Mouse (Mus musculus) testis, postnatal 10 days (tissue): ENCODE measurements around the gene Cygb.
"Not testable (repeated sequence)": the region's sequence is repeated elsewhere in the genome, so short reads cannot be mapped to it uniquely, and the experiment has no call there.

Experiments
- DNase-seq: peaks from one replicate; pipeline ENCODE4 v3.0.0; 2021; ENCODE audit warnings: low spot score

The Cygb gene

GRCm38 (mm10) chr11:116654255-116654821, at the start of gene Cygb:
Gene Cygb, minus strand, starts transcription at chr11:116654313.
- DNase-seq, result peak; percentile 71

GRCm38 (mm10) chr11:116701377-116701841, 47.3 kb upstream of the Cygb start:
- DNase-seq, result no peak

GRCm38 (mm10) chr11:116697521-116697920, 43.4 kb upstream of the Cygb start:
- peak; percentile 37 for DNase-seq

- DNase-seq, result no peak
These were observed 42.3 kb upstream of the Cygb start for GRCm38 (mm10) chr11:116696426-116696825.

GRCm38 (mm10) chr11:116695194-116695880, 41.2 kb upstream of the Cygb start:
- DNase-seq, result peak; percentile 52

GRCm38 (mm10) chr11:116694250-116695193, 40.4 kb upstream of the Cygb start:
- peak; percentile 54 for DNase-seq

GRCm38 (mm10) chr11:116693899-116694249, 39.8 kb upstream of the Cygb start:
- DNase-seq, result no peak

- no peak for DNase-seq
These were observed 36.8 kb upstream of the Cygb start for GRCm38 (mm10) chr11:116690701-116691575.

- DNase-seq, result no peak
These were observed 35.5 kb upstream of the Cygb start for GRCm38 (mm10) chr11:116689622-116690021.

- DNase-seq, result peak; percentile 32
These were observed 33.8 kb upstream of the Cygb start for GRCm38 (mm10) chr11:116687897-116688296.

GRCm38 (mm10) chr11:116685729-116686128, 31.6 kb upstream of the Cygb start:
- DNase-seq, result no peak

- no peak for DNase-seq
These were observed 29.7 kb upstream of the Cygb start for GRCm38 (mm10) chr11:116683777-116684176.

GRCm38 (mm10) chr11:116682501-116683144, 28.5 kb upstream of the Cygb start:
- DNase-seq, result no peak

- DNase-seq, result no peak
These were observed 27.0 kb upstream of the Cygb start for GRCm38 (mm10) chr11:116681147-116681546.

GRCm38 (mm10) chr11:116680321-116681091, 26.4 kb upstream of the Cygb start:
- no peak for DNase-seq

GRCm38 (mm10) chr11:116679148-116679547, 25.0 kb upstream of the Cygb start:
- DNase-seq, result no peak

- no peak for DNase-seq
These were observed 23.8 kb upstream of the Cygb start for GRCm38 (mm10) chr11:116677711-116678441.

GRCm38 (mm10) chr11:116676175-116676976, 22.3 kb upstream of the Cygb start:
- no peak for DNase-seq

- not testable (repeated sequence) for DNase-seq
These were observed 21.3 kb upstream of the Cygb start for GRCm38 (mm10) chr11:116675429-116675828.
